Mouse (Mus musculus): Measurements from ENCODE around the gene Cct6b.

GRCm38 (mm10) chr11:82752349-82753115 lies 11.6 kb downstream of the Cct6b start:
- TF ChIP-seq POLR2A (IDR thresholded peaks at IDR 0.05; ENCODE audit: control insufficient read depth, extremely low read depth, insufficient read depth, low read length, poor library complexity) = no peak
- no peak for TF ChIP-seq CTCF (IDR thresholded peaks at IDR 0.05; ENCODE audit: borderline replicate concordance, control insufficient read depth, extremely low read depth, insufficient read depth, low read length, poor library complexity)

All from thymus, adult 2 months (tissue).